Mouse (Mus musculus): ENCODE measurements around the gene Smarcd2.

DNA sequence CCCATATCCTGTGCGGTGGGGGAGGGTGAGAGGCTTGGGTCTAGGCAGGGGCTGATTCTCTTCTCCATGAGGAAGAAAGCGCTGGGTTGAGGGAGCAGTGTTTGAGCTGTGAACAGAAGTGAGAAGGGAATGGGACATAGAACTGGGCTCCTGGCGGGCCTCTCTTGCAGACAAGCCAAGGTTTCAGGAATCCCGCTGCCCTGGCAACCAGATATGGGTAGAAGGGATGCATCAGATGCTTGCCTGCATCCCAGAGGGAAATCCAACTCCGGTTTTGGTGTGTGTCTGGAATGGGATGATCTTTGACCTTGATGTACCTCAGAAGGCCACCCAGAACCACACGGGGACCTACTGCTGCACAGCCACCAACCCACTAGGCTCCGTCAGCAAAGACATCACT is 13.4 kb upstream of the Smarcd2 start:
- no peak for TF ChIP-seq EP300 (IDR thresholded peaks at IDR 0.05; ENCODE audit: low read length)
- TF ChIP-seq CTCF (conservative IDR thresholded peaks at IDR 0.05 in 1 of 2, IDR thresholded peaks at IDR 0.05 in 1 of 2; ENCODE audit: low read depth in 2 of 2, low read length in 2 of 2): no peak
- TF ChIP-seq CHD2 (IDR thresholded peaks at IDR 0.05; ENCODE audit: low read length): no peak
- no peak for TF ChIP-seq ZKSCAN1 (IDR thresholded peaks at IDR 0.05; ENCODE audit: borderline replicate concordance, low read depth, low read length)
- TF ChIP-seq KAT2A (IDR thresholded peaks at IDR 0.05; ENCODE audit: insufficient replicate concordance, low read length): no peak
